Mouse (Mus musculus) heart, embryonic 11.5 days (tissue): ENCODE data around the gene Tbc1d5. TPM values are rescaled to one million over a fixed set of nuclear protein-coding genes. Genes with fewer than 3 reads are reported as not detected.

ENCODE experiments used
- ATAC-seq: fragments of 200-750 bp; cut with Nextera tagmentation; replicated peaks from 2 replicates; pipeline ENCODE4 v1.8.0; 2017; ENCODE audit warnings: moderate library complexity; ENCODE audit not compliant: insufficient number of reproducible peaks, low FRiP score, low TSS enrichment
- H3K27ac ChIP-seq: fragments of 300-500 bp; sonication (generic); 2 replicates; pipeline ENCODE4 v1.5.1; 2014; ENCODE audit warnings: mild to moderate bottlenecking, low read depth, low read length
- H3K27me3 ChIP-seq: fragments of 300-500 bp; sonication (generic); 2 replicates; pipeline ENCODE4 v1.6.1; 2014; ENCODE audit warnings: mild to moderate bottlenecking, low read length, mixed read lengths; ENCODE audit not compliant: control insufficient read depth, insufficient read depth
- H3K36me3 ChIP-seq: fragments of 300-500 bp; sonication (generic); 2 replicates; pipeline ENCODE4 v1.6.1; 2014; ENCODE audit warnings: mild to moderate bottlenecking, low read length, moderate library complexity, mixed read lengths; ENCODE audit not compliant: control insufficient read depth, insufficient read depth
- H3K4me1 ChIP-seq: fragments of 300-500 bp; sonication (generic); 2 replicates; pipeline ENCODE4 v1.6.1; 2014; ENCODE audit warnings: low read length; ENCODE audit not compliant: control insufficient read depth, insufficient read depth
- H3K4me2 ChIP-seq: fragments of 300-500 bp; sonication (generic); 2 replicates; pipeline ENCODE4 v1.6.1; 2014; ENCODE audit warnings: mild to moderate bottlenecking, moderate library complexity
- H3K4me3 ChIP-seq: fragments of 300-500 bp; sonication (generic); 2 replicates; pipeline ENCODE4 v1.5.1; 2014; ENCODE audit warnings: low read depth, low read length
- H3K9ac ChIP-seq: fragments of 300-500 bp; sonication (generic); 2 replicates; pipeline ENCODE4 v1.6.1; 2014; ENCODE audit warnings: mild to moderate bottlenecking, low read depth, low read length, moderate library complexity
- H3K9me3 ChIP-seq: fragments of 300-500 bp; sonication (generic); replicated peaks from 2 replicates; pipeline ENCODE4 v1.6.1; 2016; ENCODE audit warnings: low read length; ENCODE audit not compliant: control insufficient read depth
- WGBS: fragments of 180-500 bp; shearing (Covaris S2); extraction: QIAGEN DNeasy Blood & Tissue Kit; methylation state at CpG from one replicate; pipeline ENCODE4 v1.1.7; 2014; ENCODE audit not compliant: insufficient replicate concordance; 5-methylcytosine and 5-hydroxymethylcytosine counted together
- polyA plus RNA-seq: library from polyadenylated mRNA; unstranded; fragments of >200 nt; fragmentation: Nextera tagmentation; extraction: Ambion mirVana; gene quantifications from 2 replicates; pipeline ENCODE4 v1.2.1, GENCODE M21; 2014

The Tbc1d5 gene
- polyA plus RNA-seq, 1 experiment from 2014 or later = 9.3 TPM

- Histone ChIP-seq H3K9ac (no peak overlapping the region), H3K4me3 (no peak overlapping the region), H3K27ac (no peak overlapping the region), H3K27me3 (no peaks in the 10 kb centered on the region), H3K4me2 (no peak overlapping the region), H3K4me1 (no peaks in the 10 kb centered on the region), H3K36me3 (no peaks in the 10 kb centered on the region), H3K9me3 (0 out of 2 replicates have a peak, but pooled peaks cover 2% of the 10 kb centered on the region)
- 0 out of 2 replicates have a peak, but pooled peaks have one; percentile 49 for ATAC-seq
- WGBS = 93% methylated on average over 5 of the region's 5 CpGs
Observed at GRCm38 (mm10) chr17:51159261-51159660, 19.9 kb downstream of the Tbc1d5 start.

GRCm38 (mm10) chr17:51150999-51151398 lies 28.2 kb downstream of the Tbc1d5 start:
- no peaks in the 10 kb centered on the region for H3K4me1 ChIP-seq
- no peak for ATAC-seq
- 76% methylated on average over 3 of the region's 3 CpGs for WGBS
- no peak overlapping the region for H3K4me3 ChIP-seq
- no peaks in the 10 kb centered on the region for H3K9me3 ChIP-seq
- H3K36me3 ChIP-seq = no peaks in the 10 kb centered on the region
- H3K9ac ChIP-seq = no peak overlapping the region
- no peaks in the 10 kb centered on the region for H3K27me3 ChIP-seq
- H3K27ac ChIP-seq = no peak overlapping the region
- no peak overlapping the region for H3K4me2 ChIP-seq

- no peaks in the 10 kb centered on the region for H3K36me3 ChIP-seq
- H3K4me1 ChIP-seq = no peaks in the 10 kb centered on the region
- H3K4me3 ChIP-seq = no peak overlapping the region
- ATAC-seq = no peak
- H3K9ac ChIP-seq = no peak overlapping the region
- H3K27me3 ChIP-seq = no peaks in the 10 kb centered on the region
- WGBS = 81% methylated on average over 4 of the region's 4 CpGs
- H3K9me3 ChIP-seq = no peaks in the 10 kb centered on the region
- H3K4me2 ChIP-seq = no peak overlapping the region
- no peak overlapping the region for H3K27ac ChIP-seq
Observed at GRCm38 (mm10) chr17:51144983-51145382, 34.2 kb downstream of the Tbc1d5 start.

- H3K4me1 ChIP-seq = no peaks in the 10 kb centered on the region
- H3K36me3 ChIP-seq = no peaks in the 10 kb centered on the region
- no peak overlapping the region for H3K9ac ChIP-seq
Observed at GRCm38 (mm10) chr17:51142095-51142494, 37.1 kb downstream of the Tbc1d5 start.

GRCm38 (mm10) chr17:51111194-51111593 lies 68.0 kb downstream of the Tbc1d5 start:
- no peaks in the 10 kb centered on the region for H3K4me1 ChIP-seq
- ATAC-seq = no peak
- no peak overlapping the region for H3K4me2 ChIP-seq
- no peak overlapping the region for H3K27ac ChIP-seq
- 55% methylated on average over 2 of the region's 2 CpGs for WGBS
- H3K36me3 ChIP-seq = no peaks in the 10 kb centered on the region
- no peaks in the 10 kb centered on the region for H3K9me3 ChIP-seq
- H3K4me3 ChIP-seq = no peak overlapping the region
- H3K9ac ChIP-seq = no peak overlapping the region
- H3K27me3 ChIP-seq = no peaks in the 10 kb centered on the region

More at GRCm38 (mm10) chr17:51142095-51142494, 37.1 kb downstream of the Tbc1d5 start:
- Histone ChIP-seq H3K4me2 (no peak overlapping the region), H3K27ac (no peak overlapping the region), H3K27me3 (no peaks in the 10 kb centered on the region), H3K9me3 (no peaks in the 10 kb centered on the region), H3K4me3 (no peak overlapping the region)
- ATAC-seq = no peak
- WGBS = 91% methylated on average over 4 of the region's 4 CpGs

- Histone ChIP-seq H3K9ac (no peak overlapping the region), H3K4me2 (no peak overlapping the region), H3K36me3 (no peaks in the 10 kb centered on the region), H3K4me1 (no peaks in the 10 kb centered on the region), H3K27ac (no peak overlapping the region), H3K9me3 (no peaks in the 10 kb centered on the region), H3K4me3 (no peak overlapping the region), H3K27me3 (no peaks in the 10 kb centered on the region)
- WGBS = 68% methylated on average over 1 of the region's 1 CpGs
- ATAC-seq = no peak
Observed at GRCm38 (mm10) chr17:51104294-51104693, 74.9 kb downstream of the Tbc1d5 start.

GRCm38 (mm10) chr17:51043869-51044268 lies 135.3 kb downstream of the Tbc1d5 start:
- no peak overlapping the region for H3K4me3 ChIP-seq
- no peaks in the 10 kb centered on the region for H3K27me3 ChIP-seq
- no peaks in the 10 kb centered on the region for H3K36me3 ChIP-seq
- H3K9me3 ChIP-seq = no peaks in the 10 kb centered on the region
- WGBS = 43% methylated on average over 1 of the region's 1 CpGs
- no peak overlapping the region for H3K27ac ChIP-seq
- no peak overlapping the region for H3K9ac ChIP-seq
- ATAC-seq = no peak
- no peak overlapping the region for H3K4me2 ChIP-seq
- no peaks in the 10 kb centered on the region for H3K4me1 ChIP-seq

GRCm38 (mm10) chr17:51040861-51041260 lies 138.3 kb downstream of the Tbc1d5 start:
- no peak for ATAC-seq
- H3K4me1 ChIP-seq = no peaks in the 10 kb centered on the region
- 13% methylated on average over 1 of the region's 1 CpGs for WGBS
- no peaks in the 10 kb centered on the region for H3K27me3 ChIP-seq
- no peak overlapping the region for H3K4me2 ChIP-seq
- H3K9me3 ChIP-seq = no peaks in the 10 kb centered on the region
- H3K4me3 ChIP-seq = no peak overlapping the region
- H3K36me3 ChIP-seq = no peaks in the 10 kb centered on the region
- H3K9ac ChIP-seq = no peak overlapping the region
- no peak overlapping the region for H3K27ac ChIP-seq

GRCm38 (mm10) chr17:51023227-51023626 lies 155.9 kb downstream of the Tbc1d5 start:
- Histone ChIP-seq H3K4me3 (no peak overlapping the region), H3K27me3 (no peaks in the 10 kb centered on the region), H3K27ac (no peak overlapping the region), H3K4me2 (no peak overlapping the region), H3K9ac (no peak overlapping the region), H3K9me3 (no peaks in the 10 kb centered on the region), H3K36me3 (no peaks in the 10 kb centered on the region), H3K4me1 (no peaks in the 10 kb centered on the region)
- 77% methylated on average over 5 of the region's 5 CpGs for WGBS
- no peak for ATAC-seq
